Mouse (Mus musculus): ENCODE measurements at regions not wholly inside any gene's neighbourhood (a gene's known extent, or its start where the extent isn't known, plus 50 kb on each side); places are given as distances from the start of the nearest gene placed in this dataset.
A peak's percentile ranks its signal among the peaks of the same experiment; 100 is the strongest.

DNA sequence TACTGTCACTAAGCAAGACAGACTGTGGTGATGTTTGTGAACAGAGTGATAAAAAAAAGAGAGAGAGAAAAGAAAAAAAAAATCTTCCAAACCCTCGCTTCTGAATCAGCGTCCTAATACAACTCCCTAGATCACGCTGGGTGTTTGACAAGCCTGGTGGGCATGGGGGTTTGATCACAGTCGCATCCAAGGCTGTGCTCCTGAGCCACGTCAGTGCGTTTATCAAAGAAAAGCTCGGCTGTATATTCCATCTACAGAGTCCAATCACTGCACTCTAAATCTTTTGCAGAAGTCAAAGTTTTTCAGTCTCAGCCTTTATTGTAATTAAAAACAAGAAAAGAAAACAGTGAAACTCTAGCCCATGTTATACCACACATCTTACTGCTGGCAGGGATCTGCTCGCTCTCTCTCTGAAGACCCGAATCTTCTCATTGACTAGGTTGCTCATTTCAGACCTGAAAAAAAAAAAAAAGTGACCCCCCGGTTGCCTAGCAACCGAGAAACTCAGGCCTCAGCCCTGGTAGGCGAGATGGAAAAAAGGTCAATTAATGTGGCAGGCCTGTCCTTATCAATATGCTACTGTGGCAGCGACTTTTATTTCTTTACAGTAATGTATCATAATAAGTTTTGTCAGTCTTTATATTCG, 121.2 kb upstream of the Eef1e1 start:
- DNase-seq (ENCODE audit: low spot score) = no peak
- Histone ChIP-seq H3K4me1 (ENCODE audit: control insufficient read depth, insufficient read depth) (no peaks in the 10 kb centered on the region), H3K9me3 (replicated peaks; ENCODE audit: control insufficient read depth, low read length) (no peaks in the 10 kb centered on the region), H3K27ac (ENCODE audit: low read depth) (no peak overlapping the region), H3K9ac (replicated peaks; ENCODE audit: low read depth, low read length) (no peak overlapping the region), H3K27me3 (ENCODE audit: control insufficient read depth, insufficient read depth, low read length) (no peaks in the 10 kb centered on the region), H3K4me3 (ENCODE audit: low read depth, low read length) (no peak overlapping the region), H3K36me3 (replicated peaks; ENCODE audit: control insufficient read depth, insufficient read depth, low read length) (no peaks in the 10 kb centered on the region), H3K4me2 (ENCODE audit: low read depth, low read length) (no peak overlapping the region)
- 74% methylated on average over 14 of the region's 14 CpGs for WGBS
- no peak for ATAC-seq (ENCODE audit: insufficient read depth, low read depth)
- TF ChIP-seq CTCF (IDR thresholded peaks at IDR 0.05; ENCODE audit: low read depth) (no peak), EP300 (IDR thresholded peaks at IDR 0.05; ENCODE audit: low read depth) (no peak)

DNA sequence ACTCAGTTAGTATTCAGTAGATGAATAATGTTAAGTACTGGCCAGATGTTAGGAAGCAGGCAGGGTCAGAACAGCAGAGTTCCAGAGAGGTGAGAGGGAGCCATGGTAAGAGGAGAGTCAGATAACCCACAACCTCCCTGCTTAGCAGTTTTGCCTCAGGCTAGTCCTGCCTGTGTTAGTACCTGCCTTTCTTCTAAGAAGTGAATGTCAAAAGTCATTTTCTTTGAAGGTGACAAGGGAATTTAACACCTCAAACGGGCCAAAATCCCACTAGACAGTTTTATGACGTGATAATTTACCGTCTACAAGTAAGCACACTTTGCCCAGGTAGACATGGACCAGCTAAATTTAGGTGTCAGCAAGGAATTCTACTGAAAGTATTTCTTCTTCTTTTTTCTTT, 117.7 kb upstream of the Eef1e1 start:
- Histone ChIP-seq H3K4me1 (ENCODE audit: control insufficient read depth, insufficient read depth) (no peaks in the 10 kb centered on the region), H3K9ac (replicated peaks; ENCODE audit: low read depth, low read length) (no peak overlapping the region), H3K9me3 (replicated peaks; ENCODE audit: control insufficient read depth, low read length) (no peaks in the 10 kb centered on the region), H3K36me3 (replicated peaks; ENCODE audit: control insufficient read depth, insufficient read depth, low read length) (no peaks in the 10 kb centered on the region), H3K4me2 (ENCODE audit: low read depth, low read length) (no peak overlapping the region), H3K27me3 (ENCODE audit: control insufficient read depth, insufficient read depth, low read length) (no peaks in the 10 kb centered on the region), H3K27ac (ENCODE audit: low read depth) (no peak overlapping the region), H3K4me3 (ENCODE audit: low read depth, low read length) (no peak overlapping the region)
- no peak for ATAC-seq (ENCODE audit: insufficient read depth, low read depth)
- no peak for TF ChIP-seq CTCF (IDR thresholded peaks at IDR 0.05; ENCODE audit: low read depth)
- no peak for TF ChIP-seq EP300 (IDR thresholded peaks at IDR 0.05; ENCODE audit: low read depth)
- 85% methylated on average over 3 of the region's 3 CpGs for WGBS
- no peak for DNase-seq (ENCODE audit: low spot score)

GRCm38 (mm10) chr13:38772996-38773395, 114.1 kb upstream of the Eef1e1 start:
- no peaks in the 10 kb centered on the region for H3K27me3 ChIP-seq (ENCODE audit: control insufficient read depth, insufficient read depth, low read length)

DNA sequence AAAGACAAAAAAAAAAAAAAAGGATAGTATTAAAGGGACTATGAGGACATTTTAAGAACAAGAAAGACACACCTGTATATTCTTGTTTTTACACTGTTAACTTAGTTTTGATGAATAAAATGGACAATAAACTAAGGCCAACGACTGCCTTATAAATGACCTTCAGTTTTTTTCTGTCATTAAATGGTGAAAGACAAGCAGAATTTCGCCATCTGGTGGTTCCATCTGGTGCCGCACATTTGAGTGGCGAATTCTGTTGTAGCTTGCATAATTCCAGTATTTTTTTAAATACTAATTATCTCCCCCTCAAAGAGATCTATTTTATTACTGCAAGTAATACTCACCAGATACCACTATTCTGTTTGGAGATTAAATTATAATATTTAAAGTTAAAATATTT, 107.3 kb upstream of the Eef1e1 start:
- no peak overlapping the region for H3K27ac ChIP-seq (ENCODE audit: low read depth)
- WGBS = 33% methylated on average over 4 of the region's 4 CpGs
- no peak overlapping the region for H3K9ac ChIP-seq (replicated peaks; ENCODE audit: low read depth, low read length)
- H3K27me3 ChIP-seq (ENCODE audit: control insufficient read depth, insufficient read depth, low read length) = no peaks in the 10 kb centered on the region
- H3K36me3 ChIP-seq (replicated peaks; ENCODE audit: control insufficient read depth, insufficient read depth, low read length) = no peaks in the 10 kb centered on the region
- no peak for TF ChIP-seq EP300 (IDR thresholded peaks at IDR 0.05; ENCODE audit: low read depth)
- TF ChIP-seq CTCF (IDR thresholded peaks at IDR 0.05; ENCODE audit: low read depth) = peak; percentile 43
- peak; percentile 7 for DNase-seq (ENCODE audit: low spot score)
- no peak for ATAC-seq (ENCODE audit: insufficient read depth, low read depth)
- H3K4me3 ChIP-seq (ENCODE audit: low read depth, low read length) = no peak overlapping the region
- H3K9me3 ChIP-seq (replicated peaks; ENCODE audit: control insufficient read depth, low read length) = no peaks in the 10 kb centered on the region
- H3K4me2 ChIP-seq (ENCODE audit: low read depth, low read length) = no peak overlapping the region
- no peaks in the 10 kb centered on the region for H3K4me1 ChIP-seq (ENCODE audit: control insufficient read depth, insufficient read depth)

More at GRCm38 (mm10) chr13:38772996-38773395, 114.1 kb upstream of the Eef1e1 start:
- WGBS = 72% methylated on average over 6 of the region's 6 CpGs
- H3K9me3 ChIP-seq (replicated peaks; ENCODE audit: control insufficient read depth, low read length) = no peaks in the 10 kb centered on the region
- no peak for ATAC-seq (ENCODE audit: insufficient read depth, low read depth)
- H3K36me3 ChIP-seq (replicated peaks; ENCODE audit: control insufficient read depth, insufficient read depth, low read length) = no peaks in the 10 kb centered on the region
- H3K4me3 ChIP-seq (ENCODE audit: low read depth, low read length) = no peak overlapping the region
- H3K4me2 ChIP-seq (ENCODE audit: low read depth, low read length) = no peak overlapping the region
- TF ChIP-seq EP300 (IDR thresholded peaks at IDR 0.05; ENCODE audit: low read depth) (no peak), CTCF (IDR thresholded peaks at IDR 0.05; ENCODE audit: low read depth) (no peak)
- no peak overlapping the region for H3K9ac ChIP-seq (replicated peaks; ENCODE audit: low read depth, low read length)
- no peaks in the 10 kb centered on the region for H3K4me1 ChIP-seq (ENCODE audit: control insufficient read depth, insufficient read depth)
- no peak overlapping the region for H3K27ac ChIP-seq (ENCODE audit: low read depth)
- no peak for DNase-seq (ENCODE audit: low spot score)

GRCm38 (mm10) chr13:38760261-38760660, 101.4 kb upstream of the Eef1e1 start:
- no peak overlapping the region for H3K4me3 ChIP-seq (ENCODE audit: low read depth, low read length)
- no peaks in the 10 kb centered on the region for H3K36me3 ChIP-seq (replicated peaks; ENCODE audit: control insufficient read depth, insufficient read depth, low read length)
- H3K9me3 ChIP-seq (replicated peaks; ENCODE audit: control insufficient read depth, low read length) = no peaks in the 10 kb centered on the region
- no peaks in the 10 kb centered on the region for H3K27me3 ChIP-seq (ENCODE audit: control insufficient read depth, insufficient read depth, low read length)
- no peak overlapping the region for H3K4me2 ChIP-seq (ENCODE audit: low read depth, low read length)
- WGBS = 78% methylated on average over 3 of the region's 3 CpGs
- no peak overlapping the region for H3K27ac ChIP-seq (ENCODE audit: low read depth)
- TF ChIP-seq EP300 (IDR thresholded peaks at IDR 0.05; ENCODE audit: low read depth) = no peak
- TF ChIP-seq CTCF (IDR thresholded peaks at IDR 0.05; ENCODE audit: low read depth) = no peak
- H3K9ac ChIP-seq (replicated peaks; ENCODE audit: low read depth, low read length) = no peak overlapping the region
- DNase-seq (ENCODE audit: low spot score) = no peak
- no peak for ATAC-seq (ENCODE audit: insufficient read depth, low read depth)
- no peaks in the 10 kb centered on the region for H3K4me1 ChIP-seq (ENCODE audit: control insufficient read depth, insufficient read depth)

DNA sequence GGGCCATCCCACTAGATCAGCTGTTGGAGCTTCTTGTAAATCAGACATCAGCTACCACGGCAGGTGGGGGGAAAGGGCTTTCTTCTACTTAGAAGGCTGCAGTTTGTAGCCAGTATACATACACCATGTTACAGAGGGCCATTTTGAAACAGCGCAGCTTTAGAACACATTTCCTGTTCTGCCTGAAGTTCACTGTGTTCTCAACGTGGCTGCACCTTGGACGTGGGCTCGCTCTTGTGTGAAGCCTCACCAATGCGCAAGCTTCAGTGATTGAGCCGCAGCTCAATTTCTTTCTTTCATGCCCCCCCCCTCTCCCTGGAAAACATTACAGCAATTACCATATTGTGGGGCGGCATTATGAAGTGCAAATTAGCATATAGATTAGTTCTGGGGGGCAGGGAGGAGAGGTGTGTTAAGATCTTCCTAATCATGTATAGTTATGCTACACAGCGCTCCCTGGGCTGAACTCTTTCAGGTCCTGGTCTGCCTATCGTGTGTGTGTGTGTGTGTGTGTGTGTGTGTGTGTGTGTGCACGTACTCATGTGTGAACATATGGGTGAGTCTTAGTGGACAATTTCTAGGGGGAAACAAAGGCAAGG, 97.9 kb upstream of the Eef1e1 start:
- Histone ChIP-seq H3K4me3 (ENCODE audit: low read depth, low read length) (no peak overlapping the region), H3K9me3 (replicated peaks; ENCODE audit: control insufficient read depth, low read length) (no peaks in the 10 kb centered on the region; the same call in 1 of the 2 replicates), H3K4me1 (ENCODE audit: control insufficient read depth, insufficient read depth) (no peaks in the 10 kb centered on the region), H3K9ac (replicated peaks; ENCODE audit: low read depth, low read length) (no peak overlapping the region), H3K27ac (ENCODE audit: low read depth) (no peak overlapping the region), H3K4me2 (ENCODE audit: low read depth, low read length) (no peak overlapping the region), H3K36me3 (replicated peaks; ENCODE audit: control insufficient read depth, insufficient read depth, low read length) (no peaks in the 10 kb centered on the region), H3K27me3 (ENCODE audit: control insufficient read depth, insufficient read depth, low read length) (no peaks in the 10 kb centered on the region)
- ATAC-seq (ENCODE audit: insufficient read depth, low read depth) (no peak), DNase-seq (ENCODE audit: low spot score) (no peak)
- 81% methylated on average over 11 of the region's 11 CpGs for WGBS
- TF ChIP-seq EP300 (IDR thresholded peaks at IDR 0.05; ENCODE audit: low read depth) = no peak

All from heart, postnatal 0 days (tissue).